Mouse (Mus musculus) midbrain, postnatal 0 days (tissue): Measurements from ENCODE around the gene Zfp358. TPM values are rescaled to one million over a fixed set of nuclear protein-coding genes. Genes with fewer than 3 reads are reported as not detected.
A peak's percentile ranks its signal among the peaks of the same experiment; 100 is the strongest.

Experiments
- ATAC-seq: fragments of 200-750 bp; cut with Nextera tagmentation; 2 replicates; pipeline ENCODE4 v1.8.0; 2017; ENCODE audit warnings: moderate number of reproducible peaks, mild to moderate bottlenecking, moderate TSS enrichment, moderate library complexity; ENCODE audit not compliant: low FRiP score
- DNase-seq: peaks from one replicate; pipeline ENCODE4 v3.0.0-alpha.2; 2015; ENCODE audit warnings: low spot score
- H3K27ac ChIP-seq: fragments of 300-500 bp; sonication (generic); 2 replicates; pipeline ENCODE4 v1.5.1; 2014; ENCODE audit warnings: low read depth, mild to moderate bottlenecking, low read length, mixed read lengths
- H3K27me3 ChIP-seq: fragments of 300-500 bp; sonication (generic); 2 replicates; pipeline ENCODE4 v1.6.1; 2014; ENCODE audit warnings: low read length, control low read depth, mixed read lengths; ENCODE audit not compliant: insufficient read depth
- H3K36me3 ChIP-seq: fragments of 300-500 bp; sonication (generic); 2 replicates; pipeline ENCODE4 v1.6.1; 2014; ENCODE audit warnings: low read length, control low read depth, mixed read lengths; ENCODE audit not compliant: insufficient read depth
- H3K4me1 ChIP-seq: fragments of 300-500 bp; sonication (generic); 2 replicates; pipeline ENCODE4 v1.6.1; 2014; ENCODE audit warnings: mild to moderate bottlenecking, control low read depth, antibody characterized with exemption, low read length, mixed read lengths; ENCODE audit not compliant: insufficient read depth
- H3K4me2 ChIP-seq: fragments of 300-500 bp; sonication (generic); 2 replicates; pipeline ENCODE4 v1.6.1; 2014; ENCODE audit warnings: low read depth, mild to moderate bottlenecking, low read length, mixed read lengths; ENCODE audit not compliant: poor library complexity, severe bottlenecking
- H3K4me3 ChIP-seq: fragments of 300-500 bp; sonication (generic); 2 replicates; pipeline ENCODE4 v1.5.1; 2014; ENCODE audit warnings: low read depth, mild to moderate bottlenecking, low read length, moderate library complexity
- H3K9ac ChIP-seq: fragments of 300-500 bp; sonication (generic); replicated peaks from 2 replicates; pipeline ENCODE4 v1.6.1; 2014; ENCODE audit warnings: mild to moderate bottlenecking, low read length, moderate library complexity, mixed read lengths; ENCODE audit not compliant: poor library complexity, severe bottlenecking
- H3K9me3 ChIP-seq: fragments of 300-500 bp; sonication (generic); 2 replicates; pipeline ENCODE4 v1.6.1; 2016; ENCODE audit warnings: low read length, control low read depth
- CTCF ChIP-seq: IDR thresholded peaks from 2 replicates; pipeline ENCODE4 v1.5.1; 2016; ENCODE audit warnings: antibody characterized with exemption, mild to moderate bottlenecking
- WGBS: fragments of 180-500 bp; shearing (Covaris S2); extraction: QIAGEN DNeasy Blood & Tissue Kit; methylation state at CpG from one replicate; pipeline ENCODE4 v1.1.7; 2014; 5-methylcytosine and 5-hydroxymethylcytosine counted together
- polyA plus RNA-seq: library from polyadenylated mRNA; unstranded; fragments of >200 nt; fragmentation: Nextera tagmentation; extraction: Ambion mirVana; gene quantifications from 2 replicates; pipeline ENCODE4 v1.2.1, GENCODE M21; 2015
- total RNA-seq: library from RNA; depleted of rRNA; stranded (reverse); fragments of >200 nt; gene quantifications from 2 replicates; pipeline ENCODE4 v1.2.3, GENCODE M21; 2014

Zfp358 gene
- total and polyA plus RNA-seq, 2 experiments from 2014 or later = 57.1 to 106 TPM

- Histone ChIP-seq H3K4me2 (peak within 1 kb of the TSS; percentile 58), H3K36me3 (no peaks in the 10 kb centered on the region), H3K9ac (peak within 1 kb of the TSS; percentile 62), H3K27me3 (no peaks in the 10 kb centered on the region), H3K4me3 (peak within 1 kb of the TSS; percentile 41), H3K9me3 (no peaks in the 10 kb centered on the region), H3K4me1 (no peaks in the 10 kb centered on the region), H3K27ac (peak within 1 kb of the TSS; percentile 78)
- DNase-seq = peak; percentile 98
- peak; percentile 94 for ATAC-seq
- TF ChIP-seq CTCF = no peak
- 7% methylated on average over 32 of the region's 32 CpGs for WGBS
These were observed 25.7 kb upstream of the Zfp358 start, which contains the start of gene Pex11g for GRCm38 (mm10) chr8:3467006-3467885. TSS of gene Pex11g (minus strand) at chr8:3467680.

- peak; percentile 29 for ATAC-seq
- no peak for DNase-seq
These were observed 24.9 kb upstream of the Zfp358 start for GRCm38 (mm10) chr8:3467886-3468545.

GRCm38 (mm10) chr8:3468838-3469237 is 24.1 kb upstream of the Zfp358 start:
- Histone ChIP-seq H3K9me3 (no peaks in the 10 kb centered on the region), H3K4me2 (no peak overlapping the region), H3K27me3 (no peaks in the 10 kb centered on the region), H3K9ac (no peak overlapping the region), H3K4me3 (no peak overlapping the region), H3K27ac (no peak overlapping the region), H3K4me1 (no peaks in the 10 kb centered on the region), H3K36me3 (no peaks in the 10 kb centered on the region)
- TF ChIP-seq CTCF = no peak
- 94% methylated on average over 1 of the region's 1 CpGs for WGBS
- ATAC-seq = no peak
- no peak for DNase-seq

More at GRCm38 (mm10) chr8:3467886-3468545, 24.9 kb upstream of the Zfp358 start:
- Histone ChIP-seq H3K9ac (peak overlapping the region; percentile 62), H3K4me3 (peak overlapping the region; percentile 41), H3K27ac (peak overlapping the region; percentile 78), H3K4me2 (peak overlapping the region; percentile 58), H3K9me3 (no peaks in the 10 kb centered on the region), H3K36me3 (no peaks in the 10 kb centered on the region), H3K27me3 (no peaks in the 10 kb centered on the region), H3K4me1 (no peaks in the 10 kb centered on the region)
- 44% methylated on average over 9 of the region's 9 CpGs for WGBS
- no peak for TF ChIP-seq CTCF

- TF ChIP-seq CTCF = no peak
- Histone ChIP-seq H3K9ac (no peak within 1 kb of the TSS), H3K36me3 (no peaks in the 10 kb centered on the region), H3K27ac (no peak within 1 kb of the TSS), H3K4me2 (no peak within 1 kb of the TSS), H3K9me3 (no peaks in the 10 kb centered on the region), H3K27me3 (no peaks in the 10 kb centered on the region), H3K4me1 (no peaks in the 10 kb centered on the region), H3K4me3 (no peak within 1 kb of the TSS)
- ATAC-seq (no peak), DNase-seq (no peak)
These were observed 22.4 kb upstream of the Zfp358 start, which contains the start of gene Tex45 for GRCm38 (mm10) chr8:3470562-3470961. TSS of gene Tex45 (plus strand) at chr8:3470862.

GRCm38 (mm10) chr8:3475715-3476429 is 17.1 kb upstream of the Zfp358 start:
- Histone ChIP-seq H3K4me2 (peak overlapping the region; percentile 39), H3K27me3 (no peaks in the 10 kb centered on the region), H3K36me3 (no peaks in the 10 kb centered on the region), H3K9me3 (no peaks in the 10 kb centered on the region), H3K9ac (peak overlapping the region; percentile 48), H3K4me1 (peaks cover 5% of the 10 kb centered on the region; the same call in 1 of the 2 replicates), H3K4me3 (peak overlapping the region; percentile 25), H3K27ac (peak overlapping the region; percentile 12; the same call in 1 of the 2 replicates)
- no peak for TF ChIP-seq CTCF
- DNase-seq = no peak
- WGBS = 29% methylated on average over 37 of the region's 37 CpGs
- ATAC-seq = peak; percentile 52
